Mouse (Mus musculus) CH12F3 (cell line): ENCODE data around the gene Rbm7.

Experiments
- in situ Hi-C: fragments of 300-500 bp; cut with MboI; formaldehyde crosslinking; loops from 2 replicates; pipeline ENCODE4 v1.14.3; 2020; ENCODE audit warnings: low sequenced_read_pairs

Gene Rbm7

DNA sequence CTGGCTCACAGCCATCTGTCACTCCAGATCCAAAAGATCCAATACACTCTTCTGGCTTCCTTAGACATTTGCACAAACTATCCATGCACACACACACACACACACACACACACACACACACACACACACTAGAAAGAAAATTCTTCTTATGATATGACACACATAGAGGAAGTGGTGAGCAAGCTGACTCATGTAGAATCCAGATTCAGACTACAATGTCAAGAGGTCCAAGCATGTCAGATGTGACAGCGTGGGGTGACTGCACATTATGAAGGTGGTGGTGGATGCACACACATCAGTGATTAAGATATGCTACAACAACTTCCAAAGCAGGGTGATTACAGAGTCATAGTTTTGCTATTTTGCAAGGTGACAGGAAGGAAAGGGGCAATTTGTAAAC, 51.2 kb downstream of the Rbm7 start:
- in situ Hi-C loops, result loop anchor here (10.0 kb wide), 1 partner anchor 179 kb away; no protein-coding TSS in a partner anchor
